Mouse (Mus musculus) CH12.LX (cell line): ENCODE measurements at regions not wholly inside any gene's neighbourhood (a gene's known extent, or its start where the extent isn't known, plus 50 kb on each side); places are given as distances from the start of the nearest gene placed in this dataset.

ENCODE experiments used
- CHD2 ChIP-seq: IDR thresholded peaks from 2 replicates; pipeline ENCODE4 v1.6.1; 2011; ENCODE audit warnings: low read length, improper control_type of control experiment
- CTCF ChIP-seq, 2 experiments: IDR thresholded peaks in 1 of 2; conservative IDR thresholded peaks in 1 of 2; 2 replicates each; pipeline ENCODE4 v1.5.1; 2011 to 2012; ENCODE audit warnings: low read depth in 2 of 2, low read length in 2 of 2, improper control_type of control experiment in 1 of 2, inconsistent platforms in 1 of 2, mild to moderate bottlenecking in 1 of 2, moderate library complexity in 1 of 2
- EP300 ChIP-seq: IDR thresholded peaks from 2 replicates; pipeline ENCODE4 v1.6.1; 2011; ENCODE audit warnings: low read length, improper control_type of control experiment
- MAFK ChIP-seq: IDR thresholded peaks from 2 replicates; pipeline ENCODE4 v1.6.1; 2011; ENCODE audit warnings: low read length, improper control_type of control experiment; ENCODE audit not compliant: insufficient replicate concordance
- POLR2A ChIP-seq: IDR thresholded peaks from 2 replicates; pipeline ENCODE4 v1.6.1; 2011; ENCODE audit warnings: low read depth, mild to moderate bottlenecking, improper control_type of control experiment, low read length
- USF1 ChIP-seq: IDR thresholded peaks from 2 replicates; pipeline ENCODE4 v1.6.1; 2014; ENCODE audit warnings: low read depth, mild to moderate bottlenecking, inconsistent platforms, low read length, improper control_type of control experiment
- ZNF384 ChIP-seq: IDR thresholded peaks from 2 replicates; pipeline ENCODE4 v1.6.1; 2012; ENCODE audit warnings: low read depth, low read length, improper control_type of control experiment, inconsistent platforms

GRCm38 (mm10) chr11:34997906-34998305, 123.1 kb upstream of the Slit3 start:
- TF ChIP-seq POLR2A (no peak), CHD2 (no peak), USF1 (no peak), CTCF (conservative IDR thresholded peaks at IDR 0.05 in 1 of 2, IDR thresholded peaks at IDR 0.05 in 1 of 2; ENCODE audit: low read depth in 2 of 2, low read length in 2 of 2) (no peak), EP300 (no peak), MAFK (no peak), ZNF384 (no peak)
